Mouse (Mus musculus): ENCODE measurements around the gene Bik. TPM values are rescaled to one million over a fixed set of nuclear protein-coding genes. Genes with fewer than 3 reads are reported as not detected.

The Bik gene
- polyA plus RNA-seq, 1 experiment = 4.7 TPM

DNA sequence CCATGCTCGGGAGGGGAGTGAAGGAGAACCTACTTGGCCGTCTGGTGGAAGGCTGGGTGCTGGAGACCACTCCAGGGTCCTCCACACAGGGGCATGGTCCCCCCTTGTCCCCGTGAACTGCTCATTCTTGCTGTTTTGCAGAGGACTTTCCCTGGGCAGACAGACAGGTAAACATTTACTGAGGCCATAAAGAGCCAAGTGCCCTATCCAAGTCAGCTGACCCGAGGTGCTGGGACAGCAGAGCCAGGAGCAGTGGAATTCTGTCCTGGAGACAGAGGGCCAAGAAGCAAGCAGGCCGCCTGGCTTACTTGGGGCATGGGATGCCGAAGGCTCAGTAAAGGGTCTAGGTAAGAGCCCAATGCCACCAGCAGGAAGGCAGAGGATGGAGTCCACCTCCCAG, 4.0 kb downstream of the Bik start:
- H3K4me3 ChIP-seq (ENCODE audit: extremely low read depth, insufficient read depth, insufficient read length) = no peak overlapping the region
- no peaks in the 10 kb centered on the region for H3K36me3 ChIP-seq (ENCODE audit: control insufficient read depth, insufficient read depth, low read length)
- peaks cover 11% of the 10 kb centered on the region; the same call in 1 of the 2 replicates for H3K4me1 ChIP-seq (ENCODE audit: control insufficient read depth, insufficient read depth, insufficient read length)
- WGBS = 66% methylated on average over 6 of the region's 6 CpGs
- no peak for DNase-seq (ENCODE audit: low read depth in 1 of 2, low spot score in 2 of 2)
- H3K27ac ChIP-seq (ENCODE audit: insufficient read depth, low read length) = peak overlapping the region; percentile 20; the same call in 1 of the 2 replicates
- peaks cover 14% of the 10 kb centered on the region for H3K27me3 ChIP-seq (ENCODE audit: control insufficient read depth, insufficient read depth, low read length)
- TF ChIP-seq POLR2A (IDR thresholded peaks at IDR 0.05; ENCODE audit: low read depth, low read length) = no peak
- TF ChIP-seq CTCF (IDR thresholded peaks at IDR 0.05; ENCODE audit: extremely low read depth, insufficient read depth, insufficient read length, insufficient replicate concordance) = no peak

DNA sequence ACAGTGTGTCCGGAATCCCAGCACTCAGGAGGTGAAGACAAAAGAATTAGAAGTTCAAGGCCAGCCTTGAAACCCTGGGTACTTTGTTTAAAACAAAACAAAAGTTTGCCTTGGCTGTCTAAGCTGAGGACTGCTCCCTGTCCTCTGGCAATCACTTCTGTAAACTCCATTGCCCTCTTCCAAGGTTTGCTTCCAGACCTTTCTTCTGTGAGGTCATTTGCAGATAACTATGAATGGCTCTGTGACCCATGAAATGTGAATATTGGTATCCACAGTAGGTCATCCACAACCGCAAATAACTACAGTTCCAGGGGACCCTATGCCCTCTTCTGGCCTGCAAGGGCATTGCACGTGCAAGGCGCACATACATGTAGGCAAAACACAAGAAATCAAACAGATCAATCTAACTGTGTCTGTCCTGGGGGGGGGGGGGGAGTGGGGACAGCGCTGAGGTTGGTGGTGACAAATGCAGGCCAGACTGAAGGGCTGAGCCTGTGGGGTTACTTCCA, 5.4 kb downstream of the Bik start:
- no peak for TF ChIP-seq CTCF (IDR thresholded peaks at IDR 0.05; ENCODE audit: extremely low read depth, insufficient read depth, insufficient read length, insufficient replicate concordance)
- no peak for TF ChIP-seq POLR2A (IDR thresholded peaks at IDR 0.05; ENCODE audit: low read depth, low read length)
- Histone ChIP-seq H3K27me3 (ENCODE audit: control insufficient read depth, insufficient read depth, low read length) (peaks cover 7% of the 10 kb centered on the region), H3K27ac (ENCODE audit: insufficient read depth, low read length) (no peak overlapping the region), H3K4me1 (ENCODE audit: control insufficient read depth, insufficient read depth, insufficient read length) (0 out of 2 replicates have a peak, but pooled peaks cover 4% of the 10 kb centered on the region), H3K36me3 (ENCODE audit: control insufficient read depth, insufficient read depth, low read length) (no peaks in the 10 kb centered on the region), H3K4me3 (ENCODE audit: extremely low read depth, insufficient read depth, insufficient read length) (no peak overlapping the region)
- no peak for DNase-seq (ENCODE audit: low read depth in 1 of 2, low spot score in 2 of 2)
- WGBS = 85% methylated on average over 5 of the region's 5 CpGs

DNA sequence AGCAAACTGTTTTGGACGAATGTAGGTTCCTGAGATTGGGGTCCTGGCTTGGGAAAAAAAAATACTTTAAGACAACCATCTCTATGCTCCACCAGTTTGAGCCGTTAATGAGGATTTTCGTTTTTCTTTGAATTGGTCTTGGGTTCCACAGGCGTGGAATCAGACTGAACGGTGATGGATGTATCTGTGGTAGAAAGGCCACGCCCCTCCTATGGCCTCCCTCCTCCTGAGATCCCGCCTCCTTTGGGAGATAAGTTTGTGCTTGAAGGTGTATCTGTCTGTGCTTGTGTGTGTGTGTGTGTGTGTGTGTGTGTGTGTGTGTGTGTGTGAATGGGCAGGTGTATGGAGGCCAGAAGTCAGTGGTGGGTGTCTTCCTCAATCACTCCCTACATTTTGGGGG, 5.9 kb downstream of the Bik start:
- WGBS = 79% methylated on average over 7 of the region's 7 CpGs
- no peak for DNase-seq (ENCODE audit: low read depth in 1 of 2, low spot score in 2 of 2)
- no peak overlapping the region for H3K4me3 ChIP-seq (ENCODE audit: extremely low read depth, insufficient read depth, insufficient read length)
- no peaks in the 10 kb centered on the region for H3K4me1 ChIP-seq (ENCODE audit: control insufficient read depth, insufficient read depth, insufficient read length)
- TF ChIP-seq CTCF (IDR thresholded peaks at IDR 0.05; ENCODE audit: extremely low read depth, insufficient read depth, insufficient read length, insufficient replicate concordance) (no peak), POLR2A (IDR thresholded peaks at IDR 0.05; ENCODE audit: low read depth, low read length) (no peak)
- peaks cover 2% of the 10 kb centered on the region; the same call in 1 of the 2 replicates for H3K27me3 ChIP-seq (ENCODE audit: control insufficient read depth, insufficient read depth, low read length)
- H3K27ac ChIP-seq (ENCODE audit: insufficient read depth, low read length) = no peak overlapping the region
- H3K36me3 ChIP-seq (ENCODE audit: control insufficient read depth, insufficient read depth, low read length) = no peaks in the 10 kb centered on the region

DNA sequence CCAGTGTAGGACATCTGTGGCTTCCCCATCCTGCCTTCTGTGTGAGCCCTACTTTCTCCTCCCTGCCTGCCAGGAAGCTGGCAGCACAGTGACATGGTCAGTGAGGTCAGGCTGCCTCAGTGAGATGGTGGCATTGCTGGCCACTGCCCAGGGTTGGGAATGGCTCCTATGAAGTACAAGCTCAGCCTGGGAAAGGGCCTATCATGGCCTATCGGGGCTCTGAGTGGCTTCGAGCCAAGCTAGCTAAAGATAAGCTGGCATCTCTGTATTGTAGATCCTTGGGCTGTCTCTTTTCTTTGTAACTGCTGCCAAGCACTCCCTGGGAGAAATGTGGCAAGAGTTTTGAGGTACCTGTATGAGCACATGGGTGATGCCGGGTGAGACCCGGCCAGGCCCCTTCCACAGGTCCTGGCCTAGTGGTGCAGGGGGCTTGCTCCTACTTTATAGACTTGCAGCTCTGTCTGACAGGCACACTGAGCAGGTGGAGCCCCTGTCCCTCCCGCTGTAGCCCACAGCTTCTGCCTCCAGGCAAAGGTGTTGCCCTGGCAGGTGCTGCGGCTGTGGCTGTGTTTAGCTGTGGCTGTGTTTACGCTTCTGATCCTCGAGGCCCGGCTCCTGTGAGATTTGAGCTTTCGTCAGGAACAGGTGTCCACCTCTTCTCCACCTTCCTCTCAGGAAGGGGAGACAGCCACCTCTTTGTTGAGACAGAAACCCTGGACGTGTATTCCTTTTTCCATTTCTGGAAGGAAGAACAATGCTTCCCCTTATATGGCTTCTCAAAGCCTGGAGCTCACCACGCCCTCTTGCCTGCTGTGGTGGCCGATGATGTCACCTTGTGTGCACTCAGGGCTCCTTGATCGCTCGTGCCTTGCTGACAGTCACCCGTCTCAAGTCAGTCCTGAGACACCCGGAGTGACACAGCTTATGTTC, 8.6 kb downstream of the Bik start:
- Histone ChIP-seq H3K4me3 (ENCODE audit: extremely low read depth, insufficient read depth, insufficient read length) (no peak overlapping the region), H3K27me3 (ENCODE audit: control insufficient read depth, insufficient read depth, low read length) (no peaks in the 10 kb centered on the region), H3K36me3 (ENCODE audit: control insufficient read depth, insufficient read depth, low read length) (no peaks in the 10 kb centered on the region), H3K4me1 (ENCODE audit: control insufficient read depth, insufficient read depth, insufficient read length) (no peaks in the 10 kb centered on the region), H3K27ac (ENCODE audit: insufficient read depth, low read length) (no peak overlapping the region)
- 74% methylated on average over 17 of the region's 17 CpGs for WGBS
- DNase-seq (ENCODE audit: low read depth in 1 of 2, low spot score in 2 of 2) = no peak
- no peak for TF ChIP-seq POLR2A (IDR thresholded peaks at IDR 0.05; ENCODE audit: low read depth, low read length)

DNA sequence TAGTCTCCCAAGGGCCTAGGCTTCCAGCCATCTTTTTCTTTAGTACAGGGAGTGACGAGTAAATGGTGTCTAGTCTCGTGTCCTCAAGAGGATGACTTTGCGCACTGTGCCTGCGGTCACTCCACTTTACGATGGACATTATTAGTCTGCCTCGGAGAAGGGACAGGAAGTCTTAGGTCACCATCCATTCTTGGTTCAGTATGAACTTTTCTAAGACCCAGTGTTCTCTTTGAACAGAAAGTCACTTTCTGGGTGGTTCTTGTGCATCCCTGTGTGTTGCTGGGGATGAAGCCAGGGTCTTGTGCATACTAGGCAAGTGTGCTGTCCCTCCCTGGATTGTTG, 9.2 kb downstream of the Bik start:
- H3K27me3 ChIP-seq (ENCODE audit: control insufficient read depth, insufficient read depth, low read length) = no peaks in the 10 kb centered on the region
- no peak overlapping the region for H3K4me3 ChIP-seq (ENCODE audit: extremely low read depth, insufficient read depth, insufficient read length)
- H3K36me3 ChIP-seq (ENCODE audit: control insufficient read depth, insufficient read depth, low read length) = no peaks in the 10 kb centered on the region
- TF ChIP-seq POLR2A (IDR thresholded peaks at IDR 0.05; ENCODE audit: low read depth, low read length) (no peak), CTCF (IDR thresholded peaks at IDR 0.05; ENCODE audit: extremely low read depth, insufficient read depth, insufficient read length, insufficient replicate concordance) (no peak)
- H3K27ac ChIP-seq (ENCODE audit: insufficient read depth, low read length) = no peak overlapping the region
- no peak for DNase-seq (ENCODE audit: low read depth in 1 of 2, low spot score in 2 of 2)
- 80% methylated on average over 6 of the region's 6 CpGs for WGBS
- no peaks in the 10 kb centered on the region for H3K4me1 ChIP-seq (ENCODE audit: control insufficient read depth, insufficient read depth, insufficient read length)

DNA sequence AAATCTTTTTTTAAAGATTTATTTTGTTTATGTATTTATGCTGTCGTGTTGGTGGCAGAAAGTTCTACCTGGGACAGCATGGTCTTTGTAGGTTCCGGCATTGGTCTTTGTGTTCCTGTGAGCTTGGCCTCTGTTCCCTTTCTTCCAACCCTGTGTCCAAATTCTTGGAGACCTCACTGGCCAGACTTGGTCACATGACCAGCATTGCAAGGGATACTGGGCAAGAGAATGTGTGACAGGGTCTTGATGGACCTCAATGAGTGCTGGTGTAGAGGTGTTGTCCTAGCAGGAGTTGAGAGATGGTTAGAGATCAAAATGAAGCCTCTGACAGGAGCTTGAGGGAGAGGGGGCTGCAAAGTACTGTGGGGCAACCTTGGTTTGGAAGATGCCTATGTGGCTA, 12.2 kb downstream of the Bik start:
- H3K4me1 ChIP-seq (ENCODE audit: control insufficient read depth, insufficient read depth, insufficient read length) = no peaks in the 10 kb centered on the region
- H3K27me3 ChIP-seq (ENCODE audit: control insufficient read depth, insufficient read depth, low read length) = no peaks in the 10 kb centered on the region
- DNase-seq (ENCODE audit: low read depth in 1 of 2, low spot score in 2 of 2) = no peak
- WGBS = 90% methylated on average over 2 of the region's 2 CpGs
- H3K4me3 ChIP-seq (ENCODE audit: extremely low read depth, insufficient read depth, insufficient read length) = no peak overlapping the region
- TF ChIP-seq POLR2A (IDR thresholded peaks at IDR 0.05; ENCODE audit: low read depth, low read length) = no peak
- TF ChIP-seq CTCF (IDR thresholded peaks at IDR 0.05; ENCODE audit: extremely low read depth, insufficient read depth, insufficient read length, insufficient replicate concordance) = no peak
- no peak overlapping the region for H3K27ac ChIP-seq (ENCODE audit: insufficient read depth, low read length)
- no peaks in the 10 kb centered on the region for H3K36me3 ChIP-seq (ENCODE audit: control insufficient read depth, insufficient read depth, low read length)

DNA sequence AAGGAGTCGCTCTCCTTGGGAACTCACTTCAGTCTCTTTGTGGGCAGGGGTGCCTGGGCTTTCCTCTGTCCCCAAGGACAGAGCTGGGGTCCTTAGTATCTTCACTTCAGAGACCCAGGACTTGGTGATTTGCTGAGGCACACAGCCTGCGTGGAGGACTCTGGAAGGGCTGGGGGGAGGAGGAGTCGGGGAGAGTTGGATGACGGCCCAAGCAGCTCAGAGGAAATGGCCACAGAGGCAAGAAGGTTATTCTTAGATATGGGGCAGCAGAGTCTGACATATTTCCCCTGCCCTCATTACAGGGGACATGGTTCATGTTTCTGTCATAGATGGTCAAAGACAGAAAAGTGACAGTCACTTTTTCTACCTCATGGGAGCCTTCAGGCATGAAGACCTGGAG, 13.2 kb downstream of the Bik start:
- no peak for TF ChIP-seq CTCF (IDR thresholded peaks at IDR 0.05; ENCODE audit: extremely low read depth, insufficient read depth, insufficient read length, insufficient replicate concordance)
- TF ChIP-seq POLR2A (IDR thresholded peaks at IDR 0.05; ENCODE audit: low read depth, low read length) = no peak
- no peaks in the 10 kb centered on the region for H3K36me3 ChIP-seq (ENCODE audit: control insufficient read depth, insufficient read depth, low read length)
- H3K27me3 ChIP-seq (ENCODE audit: control insufficient read depth, insufficient read depth, low read length) = no peaks in the 10 kb centered on the region
- no peaks in the 10 kb centered on the region for H3K4me1 ChIP-seq (ENCODE audit: control insufficient read depth, insufficient read depth, insufficient read length)
- 29% methylated on average over 4 of the region's 4 CpGs for WGBS
- no peak overlapping the region for H3K27ac ChIP-seq (ENCODE audit: insufficient read depth, low read length)
- H3K4me3 ChIP-seq (ENCODE audit: extremely low read depth, insufficient read depth, insufficient read length) = no peak overlapping the region
- no peak for DNase-seq (ENCODE audit: low read depth in 1 of 2, low spot score in 2 of 2)
